Mouse (Mus musculus) stomach, adult 2 months (tissue): ENCODE measurements around the gene Hist1h2bh. TPM values are rescaled to one million over a fixed set of nuclear protein-coding genes. Genes with fewer than 3 reads are reported as not detected.

Experiments
- polyA plus RNA-seq: library from polyadenylated mRNA; depleted of rRNA; stranded (reverse); fragments of >200 nt; gene quantifications from 2 replicates; pipeline ENCODE4 v1.2.3, GENCODE M21; 2012; rRNA removed

Gene Hist1h2bh
- polyA plus RNA-seq, 1 experiment, result 1.9 TPM

Other genes starting within 250 kb of the Hist1h2bh start
- gene Zfp322a, start 174.2 kb downstream of the Hist1h2bh start, polyA plus RNA-seq, result 0.19 and 0.23 TPM in 2 replicates
- gene Abt1, start 119.5 kb downstream of the Hist1h2bh start, polyA plus RNA-seq, result 0.47 and 0.56 TPM in 2 replicates
- 0.02 TPM in 2 replicates for gene Btn1a1, start 77.5 kb downstream of the Hist1h2bh start, polyA plus RNA-seq
- gene Btn2a2, start 54.5 kb downstream of the Hist1h2bh start, polyA plus RNA-seq, result not detected in 2 replicates
- 10.2 and 16.4 TPM in 2 replicates for gene Hist1h4h, start 12.3 kb downstream of the Hist1h2bh start, polyA plus RNA-seq
- 126 and 148 TPM in 2 replicates for gene Hist1h2af, start 9.5 kb downstream of the Hist1h2bh start, polyA plus RNA-seq
- gene Hist1h3g, start 8.0 kb downstream of the Hist1h2bh start, polyA plus RNA-seq, result 15.8 and 18.3 TPM in 2 replicates
- gene Hist1h3f, start 660 bp upstream of the Hist1h2bh start, polyA plus RNA-seq, result 4.2 and 5.6 TPM in 2 replicates
- gene Hist1h4f, start 8.3 kb upstream of the Hist1h2bh start, polyA plus RNA-seq, result 2.2 and 2.4 TPM in 2 replicates
- gene Hist1h1d, start 9.9 kb upstream of the Hist1h2bh start, polyA plus RNA-seq, result 0.04 and 0.10 TPM in 2 replicates
- 13.8 and 14.4 TPM in 2 replicates for gene Hist1h3e, start 19.0 kb upstream of the Hist1h2bh start, polyA plus RNA-seq
- gene Hist1h2ae, start 27.8 kb upstream of the Hist1h2bh start, polyA plus RNA-seq, result 3.3 and 7.8 TPM in 2 replicates
- gene Hist1h2bg, start 28.0 kb upstream of the Hist1h2bh start, polyA plus RNA-seq, result 15.0 and 22.9 TPM in 2 replicates
- 5.2 and 7.1 TPM in 2 replicates for gene Hist1h2bf, start 30.8 kb upstream of the Hist1h2bh start, polyA plus RNA-seq
- gene Hist1h2ad, start 31.0 kb upstream of the Hist1h2bh start, polyA plus RNA-seq, result 2.5 and 3.6 TPM in 2 replicates
- 5.2 and 6.2 TPM in 2 replicates for gene Hist1h3d, start 32.4 kb upstream of the Hist1h2bh start, polyA plus RNA-seq
- 3.2 and 3.6 TPM in 2 replicates for gene Hist1h4d, start 38.2 kb upstream of the Hist1h2bh start, polyA plus RNA-seq
- gene Hist1h2be, start 77.7 kb upstream of the Hist1h2bh start, polyA plus RNA-seq, result 1.1 TPM in 2 replicates
- gene Hist1h1e, start 79.2 kb upstream of the Hist1h2bh start, polyA plus RNA-seq, result 0.74 and 1.3 TPM in 2 replicates
- 0.47 and 0.76 TPM in 2 replicates for gene Hist1h2ac, start 140.6 kb upstream of the Hist1h2bh start, polyA plus RNA-seq
- 117 and 165 TPM in 2 replicates for gene Hist1h2bc, start 140.8 kb upstream of the Hist1h2bh start, polyA plus RNA-seq
- gene Hist1h1t, start 152.4 kb upstream of the Hist1h2bh start, polyA plus RNA-seq, result not detected in 2 replicates
- 2.2 and 4.1 TPM in 2 replicates for gene Hist1h4c, start 155.1 kb upstream of the Hist1h2bh start, polyA plus RNA-seq
- 3.3 and 4.5 TPM in 2 replicates for gene Hfe, start 167.5 kb upstream of the Hist1h2bh start, polyA plus RNA-seq
- 24.5 and 35.7 TPM in 2 replicates for gene Hist1h1c, start 195.4 kb upstream of the Hist1h2bh start, polyA plus RNA-seq
- gene Hist1h3c, start 202.2 kb upstream of the Hist1h2bh start, polyA plus RNA-seq, result 7.1 and 11.9 TPM in 2 replicates
- 3.8 and 4.6 TPM in 2 replicates for gene Hist1h2bb, start 203.3 kb upstream of the Hist1h2bh start, polyA plus RNA-seq
- gene Hist1h2ab, start 207.7 kb upstream of the Hist1h2bh start, polyA plus RNA-seq, result 5.1 and 8.7 TPM in 2 replicates
- 10.6 and 14.9 TPM in 2 replicates for gene Hist1h3b, start 208.9 kb upstream of the Hist1h2bh start, polyA plus RNA-seq
- gene Hist1h4b, start 213.6 kb upstream of the Hist1h2bh start, polyA plus RNA-seq, result 5.1 TPM in 1 of 2 replicates, not detected in the other
- gene Hist1h4a, start 217.8 kb upstream of the Hist1h2bh start, polyA plus RNA-seq, result 1.1 and 3.0 TPM in 2 replicates
- 10.0 and 13.1 TPM in 2 replicates for gene Hist1h3a, start 219.0 kb upstream of the Hist1h2bh start, polyA plus RNA-seq
- 0.09 and 0.20 TPM in 2 replicates for gene Hist1h1a, start 220.3 kb upstream of the Hist1h2bh start, polyA plus RNA-seq
- gene Trim38, start 226.5 kb upstream of the Hist1h2bh start, polyA plus RNA-seq, result not detected in 2 replicates